Mouse (Mus musculus): ENCODE results near the gene Rnaseh2a.
"Not testable (repeated sequence)": the region's sequence is repeated elsewhere in the genome, so short reads cannot be mapped to it uniquely, and the experiment has no call there.

Gene Rnaseh2a

GRCm38 (mm10) chr8:84934860-84935259 lies 34.7 kb downstream of the Rnaseh2a start:
- peak; percentile 88 for DNase-seq (ENCODE audit: low read depth, low spot score)

- no peak for DNase-seq (ENCODE audit: low read depth, low spot score)
Measured at GRCm38 (mm10) chr8:84933767-84934559, 35.6 kb downstream of the Rnaseh2a start.

GRCm38 (mm10) chr8:84930582-84930981 lies 39.0 kb downstream of the Rnaseh2a start:
- DNase-seq (ENCODE audit: low read depth, low spot score): no peak

GRCm38 (mm10) chr8:84928456-84929306 lies 40.9 kb downstream of the Rnaseh2a start:
- peak; percentile 83 for DNase-seq (ENCODE audit: low read depth, low spot score)

GRCm38 (mm10) chr8:84927513-84927912 lies 42.1 kb downstream of the Rnaseh2a start:
- DNase-seq (ENCODE audit: low read depth, low spot score): no peak

- no peak for DNase-seq (ENCODE audit: low read depth, low spot score)
Measured at GRCm38 (mm10) chr8:84925557-84925956, 44.0 kb downstream of the Rnaseh2a start.

GRCm38 (mm10) chr8:84921596-84921995 lies 48.0 kb downstream of the Rnaseh2a start:
- no peak for DNase-seq (ENCODE audit: low read depth, low spot score)

GRCm38 (mm10) chr8:84918646-84919045 lies 50.9 kb downstream of the Rnaseh2a start:
- peak; percentile 66 for DNase-seq (ENCODE audit: low read depth, low spot score)

GRCm38 (mm10) chr8:84917781-84918180 lies 51.8 kb downstream of the Rnaseh2a start:
- peak; percentile 67 for DNase-seq (ENCODE audit: low read depth, low spot score)

- peak; percentile 99 for DNase-seq (ENCODE audit: low read depth, low spot score)
Measured at GRCm38 (mm10) chr8:84915269-84915668, 54.3 kb downstream of the Rnaseh2a start.

GRCm38 (mm10) chr8:84913960-84914359 lies 55.6 kb downstream of the Rnaseh2a start:
- DNase-seq (ENCODE audit: low read depth, low spot score): peak; percentile 95

GRCm38 (mm10) chr8:84913502-84913900 lies 56.1 kb downstream of the Rnaseh2a start:
- DNase-seq (ENCODE audit: low read depth, low spot score): peak; percentile 60

- peak; percentile 96 for DNase-seq (ENCODE audit: low read depth, low spot score)
Measured at GRCm38 (mm10) chr8:84912895-84913501, 56.6 kb downstream of the Rnaseh2a start.

- no peak for DNase-seq (ENCODE audit: low read depth, low spot score)
Measured at GRCm38 (mm10) chr8:84912391-84912790, 57.2 kb downstream of the Rnaseh2a start.

GRCm38 (mm10) chr8:84911854-84912253 lies 57.7 kb downstream of the Rnaseh2a start:
- no peak for DNase-seq (ENCODE audit: low read depth, low spot score)

- no peak for DNase-seq (ENCODE audit: low read depth, low spot score)
Measured at GRCm38 (mm10) chr8:84910551-84910950, 59.0 kb downstream of the Rnaseh2a start.

GRCm38 (mm10) chr8:84909949-84910348 lies 59.6 kb downstream of the Rnaseh2a start:
- DNase-seq (ENCODE audit: low read depth, low spot score): no peak

GRCm38 (mm10) chr8:84909162-84909767 lies 60.3 kb downstream of the Rnaseh2a start:
- DNase-seq (ENCODE audit: low read depth, low spot score): no peak

GRCm38 (mm10) chr8:84908421-84909161 lies 61.0 kb downstream of the Rnaseh2a start, which contains the start of gene Dnase2a:
Dnase2a (plus strand) TSS chr8:84908560.
- peak; percentile 99 for DNase-seq (ENCODE audit: low read depth, low spot score)

- DNase-seq (ENCODE audit: low read depth, low spot score): not testable (repeated sequence)
Measured at GRCm38 (mm10) chr8:84907979-84908378, 61.6 kb downstream of the Rnaseh2a start.

GRCm38 (mm10) chr8:84907493-84907892 lies 62.1 kb downstream of the Rnaseh2a start:
- DNase-seq (ENCODE audit: low read depth, low spot score): no peak

Measured in ZHBTc4 (cell line).